Mouse (Mus musculus) liver, postnatal 0 days (tissue): ENCODE measurements around the gene Kbtbd3. TPM values are rescaled to one million over a fixed set of nuclear protein-coding genes. Genes with fewer than 3 reads are reported as not detected.

Experiments
- ATAC-seq: fragments of 200-750 bp; cut with Nextera tagmentation; 2 replicates; pipeline ENCODE4 v1.8.0; 2017; ENCODE audit warnings: mild to moderate bottlenecking, moderate library complexity
- DNase-seq: peaks from one replicate; pipeline ENCODE4 v3.0.0-alpha.2; 2016
- H3K27ac ChIP-seq: fragments of 300-500 bp; sonication (generic); 2 replicates; pipeline ENCODE4 v1.5.1; 2014; ENCODE audit warnings: antibody characterized with exemption, moderate library complexity, mild to moderate bottlenecking, low read depth
- H3K27me3 ChIP-seq: fragments of 300-500 bp; sonication (generic); 2 replicates; pipeline ENCODE4 v1.6.1; 2014; ENCODE audit warnings: low read length, control low read depth, mixed read lengths; ENCODE audit not compliant: insufficient read depth
- H3K36me3 ChIP-seq: fragments of 300-500 bp; sonication (generic); replicated peaks from 2 replicates; pipeline ENCODE4 v1.6.1; 2014; ENCODE audit warnings: mild to moderate bottlenecking, control low read depth, low read length, moderate library complexity, mixed read lengths; ENCODE audit not compliant: insufficient read depth
- H3K4me1 ChIP-seq: fragments of 300-500 bp; sonication (generic); 2 replicates; pipeline ENCODE4 v1.6.1; 2014; ENCODE audit warnings: antibody characterized with exemption, mild to moderate bottlenecking, control low read depth; ENCODE audit not compliant: insufficient read depth
- H3K4me2 ChIP-seq: fragments of 300-500 bp; sonication (generic); 2 replicates; pipeline ENCODE4 v1.6.1; 2014; ENCODE audit warnings: low read depth, mild to moderate bottlenecking, low read length, moderate library complexity, mixed read lengths
- H3K4me3 ChIP-seq: fragments of 300-500 bp; sonication (generic); 2 replicates; pipeline ENCODE4 v1.5.1; 2014; ENCODE audit warnings: low read depth, low read length
- H3K9ac ChIP-seq: fragments of 300-500 bp; sonication (generic); replicated peaks from 2 replicates; pipeline ENCODE4 v1.6.1; 2014; ENCODE audit warnings: mild to moderate bottlenecking, moderate library complexity
- H3K9me3 ChIP-seq: fragments of 300-500 bp; sonication (generic); 2 replicates; pipeline ENCODE4 v1.6.1; 2016; ENCODE audit warnings: mild to moderate bottlenecking, control low read depth, low read length, mixed read lengths
- CTCF ChIP-seq: sonication (generic); IDR thresholded peaks from 2 replicates; pipeline ENCODE4 v1.5.1; 2016; ENCODE audit warnings: antibody characterized with exemption, low read depth
- EP300 ChIP-seq: IDR thresholded peaks from 2 replicates; pipeline ENCODE4 v1.6.1; 2016; ENCODE audit warnings: antibody characterized with exemption, low read depth, mild to moderate bottlenecking
- WGBS: fragments of 180-500 bp; shearing (Covaris S2); extraction: QIAGEN DNeasy Blood & Tissue Kit; methylation state at CpG from one replicate; pipeline ENCODE4 v1.1.7; 2014; ENCODE audit not compliant: insufficient replicate concordance; 5-methylcytosine and 5-hydroxymethylcytosine counted together
- polyA plus RNA-seq: library from polyadenylated mRNA; unstranded; fragments of >200 nt; fragmentation: Nextera tagmentation; extraction: Ambion mirVana; gene quantifications from 2 replicates; pipeline ENCODE4 v1.2.1, GENCODE M21; 2015

Kbtbd3 gene
- polyA plus RNA-seq = 3.2 and 3.3 TPM in 2 replicates

- under 1% methylated on average over 53 of the region's 53 CpGs for WGBS
- H3K9me3 ChIP-seq = no peaks in the 10 kb centered on the region
- H3K27me3 ChIP-seq = no peaks in the 10 kb centered on the region
- H3K4me1 ChIP-seq = 0 out of 2 replicates have a peak, but pooled peaks cover 8% of the 10 kb centered on the region
- no peaks in the 10 kb centered on the region for H3K36me3 ChIP-seq
- peak; percentile 75 for TF ChIP-seq EP300
- no peak for TF ChIP-seq CTCF
- peak within 1 kb of the TSS; percentile 84 for H3K27ac ChIP-seq
- H3K9ac ChIP-seq = peak within 1 kb of the TSS; percentile 75
- ATAC-seq = peak; percentile 95
- peak; percentile 98 for DNase-seq
- H3K4me2 ChIP-seq = peak within 1 kb of the TSS; percentile 87
- H3K4me3 ChIP-seq = peak within 1 kb of the TSS; percentile 69
Observed at GRCm38 (mm10) chr9:4309351-4310085, at the start of gene Kbtbd3, which contains the start of gene Aasdhppt. Kbtbd3 (plus strand) TSS chr9:4309833. Aasdhppt (minus strand) TSS chr9:4309471.

- TF ChIP-seq CTCF (no peak), EP300 (no peak)
- Histone ChIP-seq H3K4me3 (0 out of 2 replicates have a peak overlapping the region, but pooled peaks have one; percentile 1), H3K9me3 (peaks cover 9% of the 10 kb centered on the region; the same call in 1 of the 2 replicates), H3K36me3 (no peaks in the 10 kb centered on the region), H3K4me2 (no peak overlapping the region; the same call in 1 of the 2 replicates), H3K4me1 (no peaks in the 10 kb centered on the region), H3K9ac (no peak overlapping the region), H3K27ac (no peak overlapping the region), H3K27me3 (no peaks in the 10 kb centered on the region)
- ATAC-seq (peak; percentile 31; the same call in 1 of the 2 replicates), DNase-seq (peak; percentile 83)
- WGBS = 61% methylated on average over 51 of the region's 65 CpGs
Observed at GRCm38 (mm10) chr9:4259841-4260745, 49.5 kb upstream of the Kbtbd3 start.

- Histone ChIP-seq H3K9me3 (peaks cover 9% of the 10 kb centered on the region; the same call in 1 of the 2 replicates), H3K9ac (no peak overlapping the region), H3K36me3 (no peaks in the 10 kb centered on the region), H3K4me3 (no peak overlapping the region), H3K27ac (no peak overlapping the region), H3K4me2 (no peak overlapping the region), H3K27me3 (no peaks in the 10 kb centered on the region), H3K4me1 (no peaks in the 10 kb centered on the region)
- no peak for DNase-seq
- ATAC-seq = no peak
- no peak for TF ChIP-seq CTCF
- 54% methylated on average over 12 of the region's 12 CpGs for WGBS
Observed at GRCm38 (mm10) chr9:4260746-4261090, 48.9 kb upstream of the Kbtbd3 start.

GRCm38 (mm10) chr9:4266881-4267280 is 42.8 kb upstream of the Kbtbd3 start:
- WGBS = 93% methylated on average over 3 of the region's 3 CpGs
- Histone ChIP-seq H3K27ac (no peak overlapping the region), H3K4me2 (no peak overlapping the region), H3K4me1 (no peaks in the 10 kb centered on the region), H3K9me3 (no peaks in the 10 kb centered on the region), H3K27me3 (no peaks in the 10 kb centered on the region), H3K9ac (no peak overlapping the region), H3K36me3 (no peaks in the 10 kb centered on the region), H3K4me3 (no peak overlapping the region)
- ATAC-seq (no peak), DNase-seq (no peak)
- TF ChIP-seq CTCF (no peak), EP300 (no peak)

- Histone ChIP-seq H3K4me3 (no peak overlapping the region), H3K27me3 (no peaks in the 10 kb centered on the region), H3K9me3 (no peaks in the 10 kb centered on the region), H3K36me3 (0 out of 2 replicates have a peak, but pooled peaks cover 2% of the 10 kb centered on the region), H3K9ac (no peak overlapping the region), H3K4me2 (no peak overlapping the region), H3K27ac (no peak overlapping the region), H3K4me1 (no peaks in the 10 kb centered on the region)
- ATAC-seq (no peak), DNase-seq (no peak)
- 62% methylated on average over 3 of the region's 3 CpGs for WGBS
- TF ChIP-seq CTCF (no peak), EP300 (no peak)
Observed at GRCm38 (mm10) chr9:4283850-4284249, 25.8 kb upstream of the Kbtbd3 start.

- Histone ChIP-seq H3K27me3 (no peaks in the 10 kb centered on the region), H3K27ac (0 out of 2 replicates have a peak overlapping the region, but pooled peaks have one; percentile 2), H3K9ac (no peak overlapping the region), H3K4me1 (peaks cover 3% of the 10 kb centered on the region), H3K36me3 (peaks cover 5% of the 10 kb centered on the region; the same call in 1 of the 2 replicates), H3K4me3 (no peak overlapping the region), H3K4me2 (no peak overlapping the region), H3K9me3 (no peaks in the 10 kb centered on the region)
- TF ChIP-seq EP300 (no peak), CTCF (no peak)
- WGBS = 50% methylated on average over 2 of the region's 2 CpGs
- ATAC-seq (peak; percentile 40; the same call in 1 of the 2 replicates), DNase-seq (no peak)
Observed at GRCm38 (mm10) chr9:4300466-4300865, 9.2 kb upstream of the Kbtbd3 start.
